Mouse (Mus musculus) myocyte (in vitro differentiated cells): Measurements from ENCODE around the gene Tmem88b.

ENCODE experiments used
- CEBPB ChIP-seq: IDR thresholded peaks from 2 replicates; pipeline ENCODE4 v1.6.1; 2011; ENCODE audit warnings: mild to moderate bottlenecking, moderate library complexity; ENCODE audit not compliant: poor library complexity, insufficient read depth, severe bottlenecking
- MAX ChIP-seq: IDR thresholded peaks from one replicate; pipeline ENCODE4 v1.6.1; 2011; ENCODE audit warnings: low read depth, mild to moderate bottlenecking, control low read depth
- MYOD1 ChIP-seq, 3 experiments: IDR thresholded peaks; one replicate each; pipeline ENCODE4 v1.6.1; 2011; ENCODE audit warnings: control low read depth in 2 of 3, low read depth in 2 of 3, mild to moderate bottlenecking in 2 of 3, moderate library complexity in 1 of 3; ENCODE audit not compliant: insufficient read length in 2 of 3, control insufficient read depth in 1 of 3
- MYOG ChIP-seq, 3 experiments: IDR thresholded peaks; one replicate each; pipeline ENCODE4 v1.6.1; 2011; ENCODE audit warnings: control low read depth in 2 of 3, low read depth in 2 of 3, mild to moderate bottlenecking in 2 of 3; ENCODE audit not compliant: insufficient read length in 2 of 3, control insufficient read depth in 1 of 3, insufficient read depth in 1 of 3
- POLR2A ChIP-seq: IDR thresholded peaks from one replicate; pipeline ENCODE4 v1.6.1; 2011; ENCODE audit warnings: low read depth, mild to moderate bottlenecking, control low read depth, moderate library complexity; ENCODE audit not compliant: insufficient read length
- SRF ChIP-seq: IDR thresholded peaks from one replicate; pipeline ENCODE4 v1.6.1; 2011; ENCODE audit warnings: low read depth; ENCODE audit not compliant: control insufficient read depth, insufficient read length
- TCF12 ChIP-seq: IDR thresholded peaks from one replicate; pipeline ENCODE4 v1.6.1; 2011; ENCODE audit warnings: mild to moderate bottlenecking, control low read depth; ENCODE audit not compliant: poor library complexity, insufficient read depth, severe bottlenecking
- USF1 ChIP-seq: IDR thresholded peaks from one replicate; pipeline ENCODE4 v1.6.1; 2011; ENCODE audit warnings: low read depth, mild to moderate bottlenecking, control low read depth, moderate library complexity

DNA sequence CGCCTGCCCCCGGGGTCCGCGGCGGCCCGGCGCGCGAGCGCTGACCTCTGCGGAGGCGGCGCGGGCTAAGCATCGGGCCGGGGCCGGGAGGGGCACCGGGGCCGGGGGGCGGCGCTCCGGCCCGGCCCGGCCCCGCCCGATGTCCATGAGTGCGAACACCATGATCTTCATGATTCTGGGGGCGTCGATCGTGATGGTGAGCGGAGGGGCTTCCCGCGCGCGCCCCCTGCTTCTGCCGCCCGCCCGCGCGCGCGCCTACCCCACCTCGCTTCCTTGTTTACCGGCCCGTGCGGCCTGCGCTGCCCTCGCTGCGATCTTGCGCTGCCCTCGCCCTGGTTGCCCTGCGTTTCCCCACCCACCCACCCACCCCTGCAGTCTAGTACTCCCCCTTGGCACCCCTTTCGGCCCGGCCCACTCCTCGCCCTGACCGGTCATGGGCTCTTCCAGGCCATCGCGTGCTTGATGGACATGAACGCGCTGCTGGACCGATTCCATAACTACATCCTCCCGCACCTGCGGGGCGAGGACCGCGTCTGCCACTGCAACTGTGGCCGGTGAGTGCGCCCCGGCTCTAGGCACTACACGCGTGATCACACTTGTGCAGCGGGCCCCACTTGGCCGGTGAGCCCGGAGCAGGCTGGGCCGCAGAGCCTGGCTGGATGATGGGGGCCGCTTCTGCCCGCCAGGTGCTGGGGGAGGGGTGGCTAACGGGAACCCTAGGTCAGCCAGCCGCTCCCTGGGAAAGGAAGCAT is 50.5 kb downstream of the Tmem88b start:
- TF ChIP-seq MAX (no peak), POLR2A (no peak), MYOD1 (IDR thresholded peaks at IDR 0.05; ENCODE audit: control insufficient read depth in 1 of 3, insufficient read length in 2 of 3, low read depth in 2 of 3) (peak in 1 of 3 experiments; percentile 26), TCF12 (no peak), CEBPB (no peak), MYOG (IDR thresholded peaks at IDR 0.05; ENCODE audit: control insufficient read depth in 1 of 3, insufficient read depth in 1 of 3, insufficient read length in 2 of 3, low read depth in 2 of 3) (no peak), USF1 (no peak), SRF (no peak)
